Mouse (Mus musculus) ES-Bruce4 (cell line): ENCODE measurements around the gene Ctrl.

ENCODE experiments used
- CTCF ChIP-seq: IDR thresholded peaks from one replicate; pipeline ENCODE4 v1.8.1; 2011; ENCODE audit warnings: low read depth, low read length
- EP300 ChIP-seq: IDR thresholded peaks from 2 replicates; pipeline ENCODE4 v1.6.1; 2011; ENCODE audit warnings: low read depth, low read length; ENCODE audit not compliant: insufficient read depth

- TF ChIP-seq CTCF (peak; percentile 98), EP300 (peak; percentile 17; the same call in 1 of the 2 replicates)
Observed at GRCm38 (mm10) chr8:105930602-105931001, 3.1 kb downstream of the Ctrl start.
